Mouse (Mus musculus) kidney, adult 2 months (tissue): ENCODE results near the gene Vash1. TPM values are rescaled to one million over a fixed set of nuclear protein-coding genes. Genes with fewer than 3 reads are reported as not detected.
A peak's percentile ranks its signal among the peaks of the same experiment; 100 is the strongest.

ENCODE experiments used
- DNase-seq: peaks from one replicate; pipeline ENCODE4 v3.0.0; 2021
- H3K27ac ChIP-seq: fragments of 200-500 bp; 2 replicates; pipeline ENCODE4 v1.5.1; 2012; ENCODE audit warnings: low read depth, low read length, control low read depth, inconsistent platforms; ENCODE audit not compliant: insufficient read depth
- H3K27me3 ChIP-seq: fragments of 200-500 bp; replicated peaks from 2 replicates; pipeline ENCODE4 v1.6.1; 2012; ENCODE audit warnings: mild to moderate bottlenecking, moderate library complexity, low read length, inconsistent platforms; ENCODE audit not compliant: control insufficient read depth, insufficient read depth
- H3K36me3 ChIP-seq: fragments of 200-500 bp; 2 replicates; pipeline ENCODE4 v1.6.1; 2012; ENCODE audit warnings: mild to moderate bottlenecking, moderate library complexity, low read length, inconsistent platforms; ENCODE audit not compliant: control insufficient read depth, insufficient read depth
- H3K4me1 ChIP-seq: fragments of 200-500 bp; 2 replicates; pipeline ENCODE4 v1.6.1; 2011; ENCODE audit warnings: low read length; ENCODE audit not compliant: control insufficient read depth, insufficient read depth
- H3K4me3 ChIP-seq: fragments of 200-500 bp; 2 replicates; pipeline ENCODE4 v1.5.1; 2011; ENCODE audit warnings: mild to moderate bottlenecking, low read depth, low read length, control low read depth; ENCODE audit not compliant: insufficient read depth
- CTCF ChIP-seq: fragments of 200-500 bp; conservative IDR thresholded peaks from 2 replicates; pipeline ENCODE4 v1.5.1; 2011; ENCODE audit warnings: low read depth, mild to moderate bottlenecking, control low read depth, low read length, moderate library complexity, mixed read lengths; ENCODE audit not compliant: insufficient read depth, insufficient read length
- POLR2A ChIP-seq: fragments of 200-500 bp; IDR thresholded peaks from one replicate; pipeline ENCODE4 v1.6.1; 2011; ENCODE audit warnings: low read depth, low read length, control low read depth
- WGBS: fragments of 180-500 bp; shearing (Covaris S2); methylation state at CpG from one replicate; pipeline ENCODE4 v1.1.7; 2018; 5-methylcytosine and 5-hydroxymethylcytosine counted together
- polyA plus RNA-seq: library from polyadenylated mRNA; depleted of rRNA; stranded (reverse); fragments of >200 nt; gene quantifications from 2 replicates; pipeline ENCODE4 v1.2.3, GENCODE M21; 2012

Vash1 gene
- polyA plus RNA-seq, 1 experiment = 1.6 TPM

- Histone ChIP-seq H3K27me3 (no peaks in the 10 kb centered on the region), H3K36me3 (no peaks in the 10 kb centered on the region), H3K27ac (no peak overlapping the region), H3K4me3 (no peak overlapping the region), H3K4me1 (no peaks in the 10 kb centered on the region)
- no peak for TF ChIP-seq CTCF
- no peak for TF ChIP-seq POLR2A
- 87% methylated on average over 4 of the region's 4 CpGs for WGBS
- DNase-seq = no peak
These were observed 22.4 kb downstream of the Vash1 start for GRCm38 (mm10) chr12:86700927-86701310.

GRCm38 (mm10) chr12:86701491-86701890 lies 23.0 kb downstream of the Vash1 start:
- Histone ChIP-seq H3K36me3 (no peaks in the 10 kb centered on the region), H3K27ac (no peak overlapping the region), H3K4me1 (no peaks in the 10 kb centered on the region), H3K4me3 (no peak overlapping the region), H3K27me3 (no peaks in the 10 kb centered on the region)
- 90% methylated on average over 4 of the region's 4 CpGs for WGBS
- TF ChIP-seq CTCF (no peak), POLR2A (no peak)
- no peak for DNase-seq

GRCm38 (mm10) chr12:86702690-86703089 lies 24.2 kb downstream of the Vash1 start:
- no peak overlapping the region for H3K27ac ChIP-seq
- WGBS = 98% methylated on average over 3 of the region's 3 CpGs
- H3K4me1 ChIP-seq = no peaks in the 10 kb centered on the region
- no peaks in the 10 kb centered on the region for H3K36me3 ChIP-seq
- TF ChIP-seq CTCF (no peak), POLR2A (no peak)
- H3K27me3 ChIP-seq = no peaks in the 10 kb centered on the region
- no peak overlapping the region for H3K4me3 ChIP-seq
- DNase-seq = no peak

- Histone ChIP-seq H3K27me3 (no peaks in the 10 kb centered on the region), H3K4me1 (no peaks in the 10 kb centered on the region), H3K4me3 (no peak overlapping the region), H3K36me3 (no peaks in the 10 kb centered on the region), H3K27ac (no peak overlapping the region)
- TF ChIP-seq POLR2A = no peak
- no peak for TF ChIP-seq CTCF
- 84% methylated on average over 5 of the region's 5 CpGs for WGBS
- no peak for DNase-seq
These were observed 27.3 kb downstream of the Vash1 start for GRCm38 (mm10) chr12:86705843-86706242.

DNA sequence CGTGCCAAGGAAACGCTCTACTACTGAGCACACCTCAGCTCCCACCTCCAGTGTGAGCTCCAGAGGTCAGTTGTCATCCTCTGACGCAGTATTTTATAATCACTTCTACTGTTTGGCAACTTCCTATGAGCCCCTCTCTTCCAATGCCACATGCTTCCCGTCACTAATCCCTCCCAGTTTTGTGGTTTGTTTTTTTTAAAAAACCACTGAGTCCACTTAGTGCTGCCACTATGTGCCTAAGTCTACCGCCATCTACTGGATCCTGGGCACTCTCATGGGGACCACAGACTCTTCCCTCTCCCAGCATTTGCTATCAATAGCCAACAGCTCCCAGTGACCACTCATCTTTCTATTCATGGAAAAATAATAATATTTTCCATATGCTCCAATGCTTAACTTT lies 35.5 kb downstream of the Vash1 start:
- WGBS = 77% methylated on average over 5 of the region's 5 CpGs
- no peak for DNase-seq
- TF ChIP-seq POLR2A (no peak), CTCF (no peak; the same call in 1 of the 2 replicates)
- Histone ChIP-seq H3K27me3 (no peaks in the 10 kb centered on the region), H3K36me3 (no peaks in the 10 kb centered on the region), H3K27ac (no peak overlapping the region), H3K4me3 (no peak overlapping the region), H3K4me1 (no peaks in the 10 kb centered on the region)

GRCm38 (mm10) chr12:86715401-86715800 lies 36.9 kb downstream of the Vash1 start:
- Histone ChIP-seq H3K27ac (no peak overlapping the region), H3K27me3 (no peaks in the 10 kb centered on the region), H3K36me3 (no peaks in the 10 kb centered on the region), H3K4me1 (no peaks in the 10 kb centered on the region), H3K4me3 (no peak overlapping the region)
- TF ChIP-seq POLR2A = no peak
- peak; percentile 70 for TF ChIP-seq CTCF
- WGBS = 62% methylated on average over 5 of the region's 5 CpGs
- DNase-seq = peak; percentile 50

DNA sequence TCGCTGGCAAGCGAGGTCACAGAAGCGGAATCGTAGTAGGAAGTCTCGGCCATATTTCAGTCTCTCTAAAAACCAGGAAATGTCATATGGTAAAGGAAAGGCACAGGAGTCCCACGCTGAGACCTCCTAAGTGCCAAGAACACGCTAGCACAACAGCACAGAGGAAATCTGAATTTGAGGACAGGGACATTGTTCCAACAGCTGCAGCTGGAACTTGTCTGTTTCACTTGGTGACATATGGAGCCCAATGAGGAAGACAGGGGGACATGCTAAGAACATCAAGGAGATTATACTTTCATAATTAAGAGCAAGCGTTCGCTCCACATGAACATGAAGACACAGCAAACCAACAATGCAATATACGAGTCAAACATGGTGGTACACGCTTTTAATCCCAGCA lies 38.5 kb downstream of the Vash1 start:
- Histone ChIP-seq H3K27ac (no peak overlapping the region), H3K4me1 (no peaks in the 10 kb centered on the region), H3K27me3 (no peaks in the 10 kb centered on the region), H3K36me3 (no peaks in the 10 kb centered on the region), H3K4me3 (no peak overlapping the region)
- no peak for TF ChIP-seq CTCF
- TF ChIP-seq POLR2A = no peak
- WGBS = 81% methylated on average over 11 of the region's 11 CpGs
- no peak for DNase-seq
